Mouse (Mus musculus): Measurements from ENCODE around the gene Alg1.

The Alg1 gene

DNA sequence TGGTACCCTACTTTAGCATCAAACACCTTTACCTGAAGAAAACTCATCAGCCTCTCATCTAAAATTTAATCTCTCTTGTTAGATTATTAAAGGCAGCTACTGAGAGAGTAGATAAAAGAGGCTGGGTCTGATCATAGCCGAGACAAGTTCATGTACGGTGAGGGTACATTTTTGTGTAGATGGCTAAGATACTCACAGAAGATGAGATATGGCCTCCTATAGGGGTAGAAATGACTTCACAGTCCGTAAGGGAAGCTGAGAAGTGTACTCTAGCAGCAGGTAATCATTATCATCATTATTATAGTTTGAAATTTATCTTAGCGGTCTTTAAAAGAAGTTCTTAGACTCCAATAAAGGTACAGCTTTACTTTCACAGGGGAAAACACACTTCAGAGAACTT, 439 bp upstream of the Alg1 start:
- no peak for DNase-seq (ENCODE audit: low read depth, low spot score)

DNA sequence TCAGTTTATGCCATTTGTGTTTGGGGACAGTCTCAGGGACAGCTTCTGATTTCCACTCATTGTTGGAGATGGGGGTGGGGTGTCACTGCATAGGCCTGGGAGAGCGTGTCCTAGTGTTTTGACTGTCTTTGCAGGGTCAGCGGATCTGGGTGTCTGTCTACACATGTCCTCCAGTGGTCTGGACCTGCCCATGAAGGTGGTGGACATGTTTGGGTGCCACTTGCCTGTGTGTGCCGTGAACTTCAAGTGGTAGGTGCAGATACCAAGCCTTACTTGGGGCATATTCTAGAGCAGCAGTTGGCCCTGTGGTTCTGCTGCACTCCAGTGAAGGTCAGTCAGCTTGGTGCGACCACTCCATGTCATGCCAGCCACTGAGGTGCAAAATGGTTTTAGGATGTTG, 8.9 kb downstream of the Alg1 start:
- no peak for DNase-seq (ENCODE audit: low read depth, low spot score)

GRCm38 (mm10) chr16:5242882-5243281, 9.5 kb downstream of the Alg1 start:
- no peak for DNase-seq (ENCODE audit: low read depth, low spot score)

GRCm38 (mm10) chr16:5244411-5244810, 11.0 kb downstream of the Alg1 start:
- peak; percentile 75 for DNase-seq (ENCODE audit: low read depth, low spot score)

GRCm38 (mm10) chr16:5250891-5251290, 17.5 kb downstream of the Alg1 start:
- no peak for DNase-seq (ENCODE audit: low read depth, low spot score)

- DNase-seq (ENCODE audit: low read depth, low spot score), result peak; percentile 53
These were observed 18.8 kb downstream of the Alg1 start for GRCm38 (mm10) chr16:5252260-5252659.

DNA sequence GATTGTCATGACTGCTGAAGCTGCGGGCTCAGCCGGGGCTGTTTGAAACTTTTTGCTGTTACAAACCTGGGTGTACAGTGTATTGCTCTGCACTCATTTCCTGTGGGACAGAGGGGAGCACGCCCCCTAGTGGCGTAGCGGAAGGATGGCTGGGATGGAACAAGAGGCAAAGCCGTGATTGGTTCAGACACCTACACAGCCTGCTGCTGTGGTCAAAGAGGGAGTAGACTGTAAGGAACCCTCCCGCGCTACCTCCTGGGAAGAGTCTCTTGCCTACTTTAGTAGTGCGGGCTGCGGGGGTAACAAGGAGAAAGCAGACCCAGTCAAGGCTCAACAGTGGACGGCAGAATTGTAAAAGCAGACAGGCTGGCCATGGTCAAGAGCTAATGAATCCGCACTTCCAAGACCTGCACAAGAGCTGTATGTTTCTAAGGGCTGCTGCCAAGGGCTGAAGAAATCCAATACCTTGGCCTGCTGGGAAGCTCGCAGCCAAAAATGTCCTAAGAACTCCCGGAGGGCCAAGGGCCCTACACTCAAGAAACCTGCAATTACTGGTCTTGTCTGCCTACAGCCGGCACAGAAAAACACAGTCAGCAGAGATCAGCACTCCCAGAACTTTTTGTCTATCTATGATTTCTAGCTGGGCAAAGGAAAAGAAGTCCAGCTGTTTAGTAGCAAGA, 21.1 kb downstream of the Alg1 start:
- DNase-seq (ENCODE audit: low read depth, low spot score), result peak; percentile 95

GRCm38 (mm10) chr16:5255081-5255740, 21.8 kb downstream of the Alg1 start:
- no peak for DNase-seq (ENCODE audit: low read depth, low spot score)

DNA sequence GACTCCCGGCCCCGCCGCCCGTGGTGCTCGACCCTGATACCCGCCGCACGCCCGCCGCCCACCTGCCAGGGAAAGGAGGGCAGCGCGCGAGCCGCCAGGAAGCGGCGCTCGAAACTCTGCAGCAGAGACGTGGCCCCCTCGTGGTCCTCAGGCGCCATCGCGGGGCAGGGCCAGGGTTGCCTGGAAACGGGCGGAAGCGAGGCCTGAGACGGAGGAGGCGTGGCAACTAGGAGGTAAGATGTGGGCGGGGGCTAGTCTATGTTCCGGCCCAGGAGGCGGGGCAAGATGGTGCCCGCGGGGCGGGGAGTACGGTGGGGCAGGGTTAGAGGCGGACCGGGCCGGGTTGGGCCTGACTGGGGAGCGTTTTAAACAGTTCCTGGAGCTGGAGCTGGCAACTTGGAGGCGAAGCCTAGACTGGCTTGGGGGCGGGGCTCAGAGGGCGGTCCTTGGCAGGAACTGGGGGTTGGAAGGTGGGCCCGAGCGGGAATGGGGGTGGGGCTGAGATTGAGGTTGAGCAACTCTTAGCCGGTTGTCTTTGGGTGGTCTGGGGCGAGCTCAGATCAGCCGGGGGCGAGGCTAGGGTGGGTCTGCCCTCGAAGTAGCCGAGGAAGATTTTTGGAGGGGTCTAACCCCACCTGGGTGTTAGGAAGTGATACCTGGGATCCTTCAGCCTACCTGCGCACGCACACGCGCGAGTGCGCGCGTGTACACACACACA, 22.5 kb downstream of the Alg1 start, which contains the start of gene Eef2kmt:
TSS of gene Eef2kmt (minus strand) at position 205 of the 718 bp plus-strand sequence.
- peak; percentile 99 for DNase-seq (ENCODE audit: low read depth, low spot score)

- DNase-seq (ENCODE audit: low read depth, low spot score), result peak; percentile 26
These were observed 29.7 kb downstream of the Alg1 start for GRCm38 (mm10) chr16:5263156-5263555.

DNA sequence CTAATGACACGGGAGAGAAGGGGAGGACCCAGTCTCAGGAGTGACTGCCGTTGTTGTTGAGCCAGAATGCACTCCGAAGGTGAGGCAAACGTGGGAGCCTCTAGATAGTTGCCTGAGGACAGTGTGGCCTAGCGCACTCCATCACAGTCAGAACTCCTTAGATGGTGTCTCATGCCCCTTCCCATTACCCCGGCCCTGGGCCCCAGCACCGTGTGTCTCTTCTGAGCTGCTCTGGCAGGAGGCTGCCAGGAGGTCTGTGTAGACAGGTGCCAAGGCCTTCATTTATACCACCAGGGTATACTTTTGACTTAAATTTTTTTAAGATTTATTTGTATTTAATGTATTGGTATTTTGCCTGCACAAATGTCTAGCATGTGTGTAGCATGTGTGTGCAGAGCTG, 30.5 kb downstream of the Alg1 start:
- DNase-seq (ENCODE audit: low read depth, low spot score), result no peak

DNA sequence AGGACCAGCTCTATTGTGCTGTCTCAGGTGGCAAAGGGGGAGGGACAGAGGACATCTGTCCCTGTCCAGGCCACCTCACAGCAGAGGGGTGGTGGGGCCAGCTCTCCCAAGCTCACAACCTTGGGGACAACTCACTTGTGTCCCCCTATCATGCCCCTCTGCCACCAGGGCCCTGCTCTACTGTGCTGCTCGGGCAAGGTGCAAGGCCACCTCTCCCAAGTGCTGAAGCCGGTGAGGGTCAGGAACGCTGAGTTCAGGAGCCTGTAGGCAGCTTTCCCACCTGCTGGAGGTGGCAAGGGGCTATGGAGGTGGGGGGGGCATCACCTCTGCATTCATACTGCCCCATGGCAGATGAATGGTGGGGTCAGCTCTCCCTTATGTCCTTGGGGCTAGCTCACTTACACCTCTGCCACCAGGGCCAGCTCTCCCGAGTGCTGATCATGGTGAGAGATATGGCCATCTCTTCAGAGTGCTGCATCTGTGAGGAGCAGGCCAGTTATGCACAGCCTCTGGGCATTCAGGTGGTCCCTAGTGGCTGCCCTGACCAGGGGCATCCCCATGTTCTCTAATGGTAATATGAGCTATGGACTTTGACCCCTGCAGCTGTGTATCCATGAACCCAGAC, 38.1 kb downstream of the Alg1 start:
- DNase-seq (ENCODE audit: low read depth, low spot score), result no peak

DNA sequence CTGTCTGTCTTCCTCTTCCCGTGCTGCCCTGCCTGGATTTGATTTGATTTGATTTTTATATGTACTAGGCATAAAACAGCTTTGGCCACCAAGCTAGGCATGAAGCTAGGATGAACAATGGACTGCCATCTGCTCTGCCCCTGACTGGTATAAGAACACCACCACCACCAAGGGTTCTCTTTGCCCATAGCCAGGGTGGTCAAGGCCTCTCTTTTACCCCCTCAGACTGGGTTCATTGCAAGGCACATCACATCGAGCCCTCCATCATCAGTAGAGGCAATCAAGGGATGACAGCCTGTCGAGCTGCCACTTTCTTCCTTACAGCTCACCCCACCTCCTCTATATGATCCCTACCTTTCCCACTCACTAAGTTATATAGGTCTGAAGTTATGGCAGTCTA, 39.0 kb downstream of the Alg1 start:
- DNase-seq (ENCODE audit: low read depth, low spot score), result no peak

- DNase-seq (ENCODE audit: low read depth, low spot score), result no peak
These were observed 46.3 kb downstream of the Alg1 start for GRCm38 (mm10) chr16:5279571-5280222.

DNA sequence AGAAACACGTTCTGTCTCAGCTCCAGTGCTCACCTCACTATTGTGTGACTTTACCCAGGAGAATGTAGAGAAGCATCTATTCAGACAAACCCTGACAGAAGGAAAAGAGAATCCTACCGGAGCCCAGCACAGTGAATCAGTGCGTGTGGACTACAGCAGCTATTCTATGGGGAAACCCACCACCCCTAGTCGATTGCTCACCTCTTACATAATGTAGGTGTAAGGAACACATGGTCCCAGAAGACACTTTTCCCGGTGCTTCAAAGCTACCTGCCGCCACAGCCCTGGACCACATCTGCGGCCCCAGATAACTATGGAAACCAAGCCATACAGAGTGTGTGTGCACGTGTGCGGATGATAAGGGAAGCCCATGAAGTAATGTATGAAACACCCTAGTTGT, 49.3 kb downstream of the Alg1 start:
- no peak for DNase-seq (ENCODE audit: low read depth, low spot score)

GRCm38 (mm10) chr16:5285376-5285775, 52.0 kb downstream of the Alg1 start:
- no peak for DNase-seq (ENCODE audit: low read depth, low spot score)
